Mouse (Mus musculus) embryonic fibroblast, embryonic 13.5 days (primary cell): ENCODE results near the gene Kat6b.

ENCODE experiments used
- CTCF ChIP-seq: IDR thresholded peaks from 2 replicates; pipeline ENCODE4 v1.5.1; 2011; ENCODE audit warnings: mild to moderate bottlenecking, control low read depth, low read length, moderate library complexity, borderline replicate concordance; ENCODE audit not compliant: insufficient read depth
- POLR2A ChIP-seq: IDR thresholded peaks from 2 replicates; pipeline ENCODE4 v1.6.1; 2011; ENCODE audit warnings: low read depth, mild to moderate bottlenecking, control low read depth, low read length, moderate library complexity

DNA sequence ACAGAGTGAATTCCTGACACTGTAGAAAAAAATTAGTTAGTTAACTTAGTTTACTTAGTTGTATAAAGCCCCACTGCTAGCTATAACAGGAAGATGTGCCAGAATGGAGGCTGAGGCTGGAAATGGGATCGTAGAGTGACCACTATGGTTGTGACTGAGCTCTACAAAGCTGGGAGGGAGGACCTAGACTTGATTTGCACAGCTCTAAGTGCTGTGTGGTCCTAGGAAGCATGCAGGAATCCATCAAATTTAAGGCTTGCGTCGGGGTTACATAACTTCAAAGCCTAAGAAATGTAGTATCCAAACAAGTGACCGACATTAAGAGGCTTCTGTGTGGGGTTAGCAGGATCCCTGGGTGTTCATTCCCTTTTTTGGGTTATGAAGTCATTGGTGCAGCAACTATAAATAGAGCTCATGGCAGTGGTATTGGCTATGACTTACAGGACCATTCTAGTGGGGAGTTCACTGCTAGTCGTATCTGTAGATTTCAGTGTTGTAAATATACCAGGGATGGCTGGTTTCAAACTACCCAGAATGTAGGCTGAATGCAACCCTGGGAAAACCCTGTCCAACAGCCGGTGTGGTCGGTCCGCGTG, 18.0 kb upstream of the Kat6b start:
- TF ChIP-seq CTCF: no peak
- TF ChIP-seq POLR2A: no peak
